Mouse (Mus musculus): ENCODE data around the gene Plekha5.

DNA sequence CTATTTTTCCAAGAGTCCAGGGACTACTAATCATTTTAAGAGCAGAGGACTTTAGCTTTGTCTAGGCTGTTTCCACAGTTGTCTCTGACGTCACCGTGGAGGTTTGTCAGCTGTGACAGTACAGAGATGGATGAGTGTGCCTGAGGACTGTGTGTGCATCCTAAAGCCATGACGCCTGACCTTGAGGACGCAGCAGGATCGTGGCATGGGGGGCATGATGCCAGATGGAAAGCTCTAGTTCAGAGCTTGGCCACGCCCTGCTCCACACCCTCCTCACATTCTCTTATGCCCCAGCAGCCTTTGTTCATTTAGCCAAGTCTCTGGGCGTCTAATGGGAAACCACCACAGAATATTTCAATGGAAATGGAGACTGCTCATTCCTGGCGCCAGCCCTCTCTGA, 111.7 kb downstream of the Plekha5 start:
- TF ChIP-seq EP300 (IDR thresholded peaks at IDR 0.05; ENCODE audit: low read depth) (no peak), CTCF (IDR thresholded peaks at IDR 0.05; ENCODE audit: low read depth) (no peak)

All from liver, postnatal 0 days (tissue).